Mouse (Mus musculus) forebrain, postnatal 0 days (tissue): ENCODE data around the gene Lrrc9. TPM values are rescaled to one million over a fixed set of nuclear protein-coding genes. Genes with fewer than 3 reads are reported as not detected.
A peak's percentile ranks its signal among the peaks of the same experiment; 100 is the strongest.

Experiments
- ATAC-seq: fragments of 200-750 bp; cut with Nextera tagmentation; 2 replicates; pipeline ENCODE4 v1.8.0; 2017; ENCODE audit warnings: mild to moderate bottlenecking, moderate library complexity
- DNase-seq: peaks from one replicate; pipeline ENCODE4 v3.0.0-alpha.2; 2015
- H3K27ac ChIP-seq: fragments of 300-500 bp; sonication (generic); 2 replicates; pipeline ENCODE4 v1.5.1; 2014; ENCODE audit warnings: low read depth, mild to moderate bottlenecking, antibody characterized with exemption, low read length, moderate library complexity, mixed read lengths
- H3K27me3 ChIP-seq: fragments of 300-500 bp; sonication (generic); 2 replicates; pipeline ENCODE4 v1.6.1; 2014; ENCODE audit warnings: mild to moderate bottlenecking, low read length, mixed read lengths; ENCODE audit not compliant: insufficient read depth
- H3K36me3 ChIP-seq: fragments of 300-500 bp; sonication (generic); 2 replicates; pipeline ENCODE4 v1.6.1; 2014; ENCODE audit warnings: mild to moderate bottlenecking, moderate library complexity; ENCODE audit not compliant: insufficient read depth
- H3K4me1 ChIP-seq: fragments of 300-500 bp; sonication (generic); 2 replicates; pipeline ENCODE4 v1.6.1; 2014; ENCODE audit warnings: antibody characterized with exemption; ENCODE audit not compliant: insufficient read depth
- H3K4me2 ChIP-seq: fragments of 300-500 bp; sonication (generic); 2 replicates; pipeline ENCODE4 v1.6.1; 2014; ENCODE audit warnings: low read depth, mild to moderate bottlenecking, moderate library complexity
- H3K4me3 ChIP-seq: fragments of 300-500 bp; sonication (generic); 2 replicates; pipeline ENCODE4 v1.5.1; 2014; ENCODE audit warnings: low read depth, low read length, mixed read lengths
- H3K9ac ChIP-seq: fragments of 300-500 bp; sonication (generic); 2 replicates; pipeline ENCODE4 v1.6.1; 2014; ENCODE audit warnings: mild to moderate bottlenecking
- H3K9me3 ChIP-seq: fragments of 300-500 bp; sonication (generic); 2 replicates; pipeline ENCODE4 v1.6.1; 2016; ENCODE audit warnings: low read length
- CTCF ChIP-seq: sonication (generic); IDR thresholded peaks from 2 replicates; pipeline ENCODE4 v1.5.1; 2016; ENCODE audit warnings: antibody characterized with exemption, control low read depth, low read depth
- WGBS: fragments of 180-500 bp; shearing (Covaris S2); extraction: QIAGEN DNeasy Blood & Tissue Kit; methylation state at CpG from one replicate; pipeline ENCODE4 v1.1.7; 2014; 5-methylcytosine and 5-hydroxymethylcytosine counted together
- polyA plus RNA-seq: library from polyadenylated mRNA; unstranded; fragments of >200 nt; fragmentation: Nextera tagmentation; extraction: Ambion mirVana; gene quantifications from 2 replicates; pipeline ENCODE4 v1.2.1, GENCODE M21; 2015
- total RNA-seq: library from RNA; depleted of rRNA; stranded (reverse); fragments of >200 nt; gene quantifications from 2 replicates; pipeline ENCODE4 v1.2.3, GENCODE M21; 2014

Gene Lrrc9
- total and polyA plus RNA-seq, 2 experiments from 2014 or later: 2.5 to 5.8 TPM

DNA sequence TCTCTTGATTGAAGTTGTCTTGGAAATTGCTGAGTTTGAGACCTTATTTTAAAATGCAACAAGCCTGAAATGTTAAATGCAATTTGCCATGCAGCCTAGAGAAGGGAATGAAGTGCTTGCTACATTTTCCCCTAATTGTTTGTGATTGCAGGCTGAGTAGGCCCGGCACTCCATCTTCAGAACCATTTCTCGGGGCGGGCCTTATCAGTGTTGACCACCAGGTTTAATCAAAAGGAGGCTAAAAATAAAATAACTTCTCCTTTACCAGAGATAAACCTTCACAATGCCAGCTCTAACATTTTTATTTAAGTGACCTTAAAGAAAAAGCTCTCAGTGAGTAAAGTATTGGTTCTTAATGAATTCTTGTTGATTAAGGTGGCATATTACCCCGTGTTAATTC, 83.9 kb downstream of the Lrrc9 start:
- 74% methylated on average over 4 of the region's 4 CpGs for WGBS
- no peak overlapping the region for H3K9ac ChIP-seq

DNA sequence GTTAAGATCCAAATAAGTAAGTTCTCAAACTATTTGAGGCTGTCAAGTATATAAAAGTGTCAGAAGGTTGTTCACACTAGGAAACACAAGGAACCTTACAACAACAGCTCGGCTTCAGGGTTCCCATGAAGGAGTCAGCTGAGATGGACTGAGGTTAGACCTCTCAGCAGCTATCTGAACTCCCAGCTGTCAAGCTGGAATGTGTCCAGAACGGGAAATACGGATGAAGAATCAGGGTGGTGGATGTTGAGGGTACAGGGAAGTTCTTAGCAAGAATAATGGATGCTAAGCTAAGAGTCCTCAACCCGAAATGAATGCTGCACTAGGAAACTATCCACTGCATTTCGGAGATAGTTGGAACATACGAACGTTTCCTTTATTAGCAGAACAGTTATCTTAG, 90.6 kb downstream of the Lrrc9 start:
- ATAC-seq: no peak

More for the DNA sequence above, 83.9 kb downstream of the Lrrc9 start:
- Histone ChIP-seq H3K36me3 (no peaks in the 10 kb centered on the region), H3K27me3 (no peaks in the 10 kb centered on the region), H3K4me3 (no peak overlapping the region), H3K9me3 (no peaks in the 10 kb centered on the region), H3K4me1 (no peaks in the 10 kb centered on the region), H3K4me2 (no peak overlapping the region), H3K27ac (no peak overlapping the region)
- DNase-seq: no peak
- TF ChIP-seq CTCF: no peak
- no peak for ATAC-seq

DNA sequence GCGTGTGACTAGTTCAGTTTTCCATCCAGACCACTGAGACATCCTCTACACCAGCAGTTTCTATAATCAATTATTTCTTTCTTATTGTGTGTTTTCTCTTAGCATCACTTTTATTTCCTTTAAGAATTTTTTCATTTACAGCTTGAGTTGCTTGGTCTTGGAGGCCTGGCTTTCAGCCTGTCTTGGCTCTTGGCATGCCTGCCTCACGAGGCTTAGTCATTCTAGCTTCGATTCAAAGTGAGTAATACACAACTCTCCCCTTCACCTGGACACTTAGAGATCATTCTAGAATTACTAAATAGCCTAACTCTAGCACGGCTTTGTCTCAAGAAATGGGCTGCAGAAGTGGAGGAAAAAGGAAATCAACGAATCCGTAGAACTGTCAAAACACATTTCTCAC, 92.3 kb downstream of the Lrrc9 start:
- WGBS: 88% methylated on average over 6 of the region's 6 CpGs
- Histone ChIP-seq H3K27ac (no peak overlapping the region), H3K4me3 (no peak overlapping the region), H3K9ac (no peak overlapping the region), H3K27me3 (no peaks in the 10 kb centered on the region), H3K36me3 (no peaks in the 10 kb centered on the region), H3K4me2 (no peak overlapping the region), H3K4me1 (no peaks in the 10 kb centered on the region), H3K9me3 (no peaks in the 10 kb centered on the region)
- no peak for ATAC-seq
- TF ChIP-seq CTCF: no peak
- no peak for DNase-seq

More for the DNA sequence above, 90.6 kb downstream of the Lrrc9 start:
- WGBS: 83% methylated on average over 7 of the region's 7 CpGs
- Histone ChIP-seq H3K4me1 (no peaks in the 10 kb centered on the region), H3K4me3 (no peak overlapping the region), H3K36me3 (no peaks in the 10 kb centered on the region), H3K9me3 (no peaks in the 10 kb centered on the region), H3K9ac (no peak overlapping the region), H3K27ac (no peak overlapping the region), H3K27me3 (no peaks in the 10 kb centered on the region), H3K4me2 (no peak overlapping the region)
- no peak for TF ChIP-seq CTCF
- no peak for DNase-seq

DNA sequence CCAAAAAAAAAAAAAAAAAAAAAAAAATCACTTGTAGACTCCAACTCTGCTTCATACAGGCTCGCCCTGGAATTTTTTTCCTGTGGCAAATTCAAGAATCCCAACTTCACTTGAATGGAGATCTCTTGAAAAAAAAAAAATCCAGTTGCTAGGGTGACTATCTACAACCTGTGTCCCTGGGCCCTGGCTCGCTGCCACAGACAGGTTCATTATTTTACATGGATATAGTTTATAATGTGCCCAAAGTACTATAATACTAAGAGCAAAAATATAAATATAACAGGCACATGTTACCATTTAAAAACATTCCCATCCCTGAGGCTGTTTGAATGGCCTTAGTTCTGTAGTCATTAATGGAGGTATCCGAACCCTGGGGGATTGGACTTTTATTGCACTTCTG, 93.9 kb downstream of the Lrrc9 start:
- TF ChIP-seq CTCF: no peak
- H3K4me1 ChIP-seq: no peaks in the 10 kb centered on the region
- no peaks in the 10 kb centered on the region for H3K27me3 ChIP-seq
- no peaks in the 10 kb centered on the region for H3K36me3 ChIP-seq
- no peaks in the 10 kb centered on the region for H3K9me3 ChIP-seq
- DNase-seq (no peak), ATAC-seq (no peak)
- peak overlapping the region; percentile 63 for H3K4me3 ChIP-seq
- WGBS: 43% methylated on average over 3 of the region's 3 CpGs
- H3K4me2 ChIP-seq: peak overlapping the region; percentile 67
- peak overlapping the region; percentile 63; the same call in 1 of the 2 replicates for H3K9ac ChIP-seq
- no peak overlapping the region for H3K27ac ChIP-seq

DNA sequence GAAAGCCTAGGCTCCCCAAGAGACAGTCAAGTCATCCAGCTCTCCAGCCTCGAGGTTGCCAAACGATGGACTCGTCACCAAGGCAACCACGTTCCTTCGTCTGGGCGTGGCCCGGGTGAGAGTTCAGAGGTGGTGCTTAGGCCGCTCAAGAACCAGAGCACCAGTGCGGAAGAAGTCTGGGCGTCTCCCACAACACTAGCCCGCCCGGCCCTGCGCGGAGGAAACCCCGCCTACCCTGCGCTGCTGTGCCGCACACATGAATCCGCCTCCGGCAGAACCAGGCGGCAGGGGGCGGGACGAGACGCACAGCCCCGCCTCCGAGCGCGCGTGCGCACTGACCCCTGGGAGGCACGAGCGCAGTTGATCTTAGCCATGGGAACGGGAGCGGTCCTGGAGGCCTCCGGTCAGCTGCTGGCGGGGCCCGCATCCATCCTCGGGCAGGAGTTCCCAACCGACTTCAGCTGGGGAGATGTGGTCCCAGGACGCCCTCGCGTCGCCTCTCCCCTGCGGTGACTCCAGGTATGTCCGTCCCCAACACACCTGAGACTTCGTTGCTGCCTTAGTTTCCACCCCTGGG, 94.4 kb downstream of the Lrrc9 start, which contains the start of gene Pcnx4:
Gene Pcnx4, plus strand, starts transcription at position 363 of the 577 bp plus-strand sequence.
- DNase-seq: peak; percentile 95
- TF ChIP-seq CTCF: peak; percentile 61
- peak; percentile 100 for ATAC-seq
- no peaks in the 10 kb centered on the region for H3K27me3 ChIP-seq
- H3K4me2 ChIP-seq: peak within 1 kb of the TSS; percentile 67
- H3K27ac ChIP-seq: peak within 1 kb of the TSS; percentile 69
- no peaks in the 10 kb centered on the region for H3K36me3 ChIP-seq
- peak within 1 kb of the TSS; percentile 63 for H3K9ac ChIP-seq
- H3K9me3 ChIP-seq: no peaks in the 10 kb centered on the region
- H3K4me3 ChIP-seq: peak within 1 kb of the TSS; percentile 63
- H3K4me1 ChIP-seq: no peaks in the 10 kb centered on the region
- WGBS: 1% methylated on average over 45 of the region's 45 CpGs

DNA sequence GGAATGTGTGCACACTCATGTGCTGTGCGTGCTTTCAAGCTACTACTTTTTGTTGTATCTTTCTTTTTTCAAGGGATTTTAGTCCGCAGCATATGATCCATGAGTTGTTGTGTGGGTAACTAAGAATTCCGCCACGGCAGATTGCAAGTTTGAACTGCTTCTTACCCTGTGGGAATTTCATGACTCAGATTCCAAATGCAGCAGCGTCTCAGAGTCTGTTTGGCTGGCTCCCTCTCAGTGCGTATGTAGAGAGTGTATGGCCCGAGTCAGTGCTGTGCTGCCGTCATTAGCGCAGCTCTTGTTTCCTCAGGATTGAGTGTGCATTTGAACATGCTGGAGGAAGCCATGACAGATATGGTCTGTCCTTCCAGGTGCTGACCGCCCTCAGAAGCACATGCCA, 96.9 kb downstream of the Lrrc9 start:
- no peak overlapping the region for H3K9ac ChIP-seq
- WGBS: 89% methylated on average over 10 of the region's 10 CpGs
- no peak overlapping the region for H3K4me2 ChIP-seq
- no peak for DNase-seq
- no peak for ATAC-seq
- H3K4me3 ChIP-seq: no peak overlapping the region
- no peaks in the 10 kb centered on the region for H3K27me3 ChIP-seq
- no peak for TF ChIP-seq CTCF
- H3K27ac ChIP-seq: no peak overlapping the region
- no peaks in the 10 kb centered on the region for H3K4me1 ChIP-seq
- H3K36me3 ChIP-seq: peaks cover 7% of the 10 kb centered on the region; the same call in 1 of the 2 replicates
- H3K9me3 ChIP-seq: no peaks in the 10 kb centered on the region

DNA sequence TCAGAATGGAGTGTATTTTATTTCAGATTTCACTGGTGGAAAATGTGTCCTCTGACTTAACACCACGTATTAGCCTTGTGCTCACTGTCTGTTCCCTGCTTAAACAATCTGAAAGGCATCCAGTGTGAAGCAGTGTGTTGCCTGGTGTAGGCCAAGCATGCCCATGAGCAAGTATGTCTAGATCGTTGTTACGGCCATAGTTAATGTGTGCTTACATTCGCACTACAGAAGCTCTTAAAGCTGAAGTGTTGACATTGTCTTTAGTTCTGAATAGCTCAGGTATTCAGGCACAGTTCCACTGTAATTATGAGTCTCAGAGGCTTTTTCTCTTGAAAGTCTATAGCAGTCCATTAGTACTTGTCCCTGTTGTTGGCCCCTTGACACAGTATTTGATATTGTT, 112.7 kb downstream of the Lrrc9 start:
- peaks cover 11% of the 10 kb centered on the region for H3K36me3 ChIP-seq
- no peak overlapping the region for H3K4me2 ChIP-seq
- no peak for ATAC-seq
- no peaks in the 10 kb centered on the region for H3K27me3 ChIP-seq
- no peaks in the 10 kb centered on the region for H3K4me1 ChIP-seq
- H3K27ac ChIP-seq: no peak overlapping the region
- H3K9ac ChIP-seq: no peak overlapping the region
- TF ChIP-seq CTCF: no peak
- DNase-seq: no peak
- WGBS: 43% methylated on average over 4 of the region's 4 CpGs
- no peaks in the 10 kb centered on the region for H3K9me3 ChIP-seq
- no peak overlapping the region for H3K4me3 ChIP-seq
